Mouse (Mus musculus): ENCODE measurements around the gene Adamts15. TPM values are rescaled to one million over a fixed set of nuclear protein-coding genes. Genes with fewer than 3 reads are reported as not detected.

The Adamts15 gene
- total and polyA plus RNA-seq, 3 experiments = 0.22 TPM; not detected in 2

- no peaks in the 10 kb centered on the region for H3K4me1 ChIP-seq (ENCODE audit: insufficient read depth, low read depth, low read length)
- no peak overlapping the region for H3K4me3 ChIP-seq (ENCODE audit: low read depth, low read length)
- H3K27me3 ChIP-seq (ENCODE audit: insufficient read depth, low read length) = peaks cover 2% of the 10 kb centered on the region; the same call in 1 of the 2 replicates
- H3K9me3 ChIP-seq (replicated peaks) = no peaks in the 10 kb centered on the region
- DNase-seq (ENCODE audit: low spot score) = no peak
- TF ChIP-seq GATA1 (IDR thresholded peaks at IDR 0.05; ENCODE audit: borderline replicate concordance, low read length) (no peak), CTCF (IDR thresholded peaks at IDR 0.05; ENCODE audit: low read depth, low read length) (peak; percentile 32; the same call in 1 of the 2 replicates), TAL1 (conservative IDR thresholded peaks at IDR 0.05; ENCODE audit: low read depth, low read length) (no peak)
- ATAC-seq (ENCODE audit: extremely low read depth, insufficient number of reproducible peaks, low FRiP score, poor library complexity, severe bottlenecking) = no peak; the same call in 1 of the 2 replicates
- H3K36me3 ChIP-seq (replicated peaks) = no peaks in the 10 kb centered on the region
Measured at GRCm38 (mm10) chr9:30936674-30937438, 14.6 kb upstream of the Adamts15 start.

GRCm38 (mm10) chr9:30934827-30935226, 12.6 kb upstream of the Adamts15 start:
- H3K36me3 ChIP-seq (replicated peaks) = no peaks in the 10 kb centered on the region
- DNase-seq (ENCODE audit: low spot score) = no peak
- no peaks in the 10 kb centered on the region for H3K4me1 ChIP-seq (ENCODE audit: insufficient read depth, low read depth, low read length)
- ATAC-seq (ENCODE audit: extremely low read depth, insufficient number of reproducible peaks, low FRiP score, poor library complexity, severe bottlenecking) = no peak
- no peaks in the 10 kb centered on the region for H3K9me3 ChIP-seq (replicated peaks)
- H3K4me3 ChIP-seq (ENCODE audit: low read depth, low read length) = no peak overlapping the region
- peaks cover 2% of the 10 kb centered on the region; the same call in 1 of the 2 replicates for H3K27me3 ChIP-seq (ENCODE audit: insufficient read depth, low read length)
- TF ChIP-seq TAL1 (conservative IDR thresholded peaks at IDR 0.05; ENCODE audit: low read depth, low read length) = no peak
- TF ChIP-seq CTCF (IDR thresholded peaks at IDR 0.05; ENCODE audit: low read depth, low read length) = no peak
- no peak for TF ChIP-seq POLR2AphosphoS5 (IDR thresholded peaks at IDR 0.05; ENCODE audit: insufficient replicate concordance, low read depth, low read length)
- TF ChIP-seq GATA1 (IDR thresholded peaks at IDR 0.05; ENCODE audit: borderline replicate concordance, low read length) = no peak
- no peak for TF ChIP-seq GATA2 (IDR thresholded peaks at IDR 0.05; ENCODE audit: borderline replicate concordance, low read depth, low read length)

- no peaks in the 10 kb centered on the region for H3K4me1 ChIP-seq (ENCODE audit: insufficient read depth, low read depth, low read length)
- H3K4me3 ChIP-seq (ENCODE audit: low read depth, low read length) = no peak overlapping the region
- no peaks in the 10 kb centered on the region for H3K9me3 ChIP-seq (replicated peaks)
- DNase-seq (ENCODE audit: low spot score) (no peak), ATAC-seq (ENCODE audit: extremely low read depth, insufficient number of reproducible peaks, low FRiP score, poor library complexity, severe bottlenecking) (no peak)
- TF ChIP-seq TAL1 (conservative IDR thresholded peaks at IDR 0.05; ENCODE audit: low read depth, low read length) (no peak), POLR2AphosphoS5 (IDR thresholded peaks at IDR 0.05; ENCODE audit: insufficient replicate concordance, low read depth, low read length) (no peak), GATA2 (IDR thresholded peaks at IDR 0.05; ENCODE audit: borderline replicate concordance, low read depth, low read length) (no peak), GATA1 (IDR thresholded peaks at IDR 0.05; ENCODE audit: borderline replicate concordance, low read length) (no peak), CTCF (IDR thresholded peaks at IDR 0.05; ENCODE audit: low read depth, low read length) (no peak)
- no peaks in the 10 kb centered on the region for H3K36me3 ChIP-seq (replicated peaks)
- no peaks in the 10 kb centered on the region; the same call in 1 of the 2 replicates for H3K27me3 ChIP-seq (ENCODE audit: insufficient read depth, low read length)
Measured at GRCm38 (mm10) chr9:30932346-30932745, 10.1 kb upstream of the Adamts15 start.

- Histone ChIP-seq H3K4me1 (ENCODE audit: insufficient read depth, low read depth, low read length) (no peaks in the 10 kb centered on the region), H3K36me3 (replicated peaks) (no peaks in the 10 kb centered on the region), H3K4me3 (ENCODE audit: low read depth, low read length) (no peak overlapping the region), H3K9me3 (replicated peaks) (no peaks in the 10 kb centered on the region), H3K27me3 (ENCODE audit: insufficient read depth, low read length) (no peaks in the 10 kb centered on the region; the same call in 1 of the 2 replicates)
- no peak for ATAC-seq (ENCODE audit: extremely low read depth, insufficient number of reproducible peaks, low FRiP score, poor library complexity, severe bottlenecking)
- no peak for DNase-seq (ENCODE audit: low spot score)
- no peak for TF ChIP-seq TAL1 (conservative IDR thresholded peaks at IDR 0.05; ENCODE audit: low read depth, low read length)
- no peak for TF ChIP-seq GATA1 (IDR thresholded peaks at IDR 0.05; ENCODE audit: borderline replicate concordance, low read length)
- TF ChIP-seq GATA2 (IDR thresholded peaks at IDR 0.05; ENCODE audit: borderline replicate concordance, low read depth, low read length) = no peak
- TF ChIP-seq CTCF (IDR thresholded peaks at IDR 0.05; ENCODE audit: low read depth, low read length) = no peak
- TF ChIP-seq POLR2AphosphoS5 (IDR thresholded peaks at IDR 0.05; ENCODE audit: insufficient replicate concordance, low read depth, low read length) = no peak
Measured at GRCm38 (mm10) chr9:30928759-30929158, 6.5 kb upstream of the Adamts15 start.

GRCm38 (mm10) chr9:30921261-30922103, 770 bp downstream of the Adamts15 start:
- Histone ChIP-seq H3K4me1 (ENCODE audit: insufficient read depth, low read depth, low read length) (no peaks in the 10 kb centered on the region), H3K36me3 (replicated peaks) (no peaks in the 10 kb centered on the region), H3K27me3 (ENCODE audit: insufficient read depth, low read length) (no peaks in the 10 kb centered on the region; the same call in 1 of the 2 replicates), H3K9me3 (replicated peaks) (no peaks in the 10 kb centered on the region), H3K4me3 (ENCODE audit: low read depth, low read length) (no peak overlapping the region)
- TF ChIP-seq GATA2 (IDR thresholded peaks at IDR 0.05; ENCODE audit: borderline replicate concordance, low read depth, low read length) (no peak), GATA1 (IDR thresholded peaks at IDR 0.05; ENCODE audit: borderline replicate concordance, low read length) (no peak), POLR2AphosphoS5 (IDR thresholded peaks at IDR 0.05; ENCODE audit: insufficient replicate concordance, low read depth, low read length) (no peak), CTCF (IDR thresholded peaks at IDR 0.05; ENCODE audit: low read depth, low read length) (no peak), TAL1 (conservative IDR thresholded peaks at IDR 0.05; ENCODE audit: low read depth, low read length) (no peak)
- ATAC-seq (ENCODE audit: extremely low read depth, insufficient number of reproducible peaks, low FRiP score, poor library complexity, severe bottlenecking) = no peak
- DNase-seq (ENCODE audit: low spot score) = no peak

- TF ChIP-seq CTCF (IDR thresholded peaks at IDR 0.05; ENCODE audit: low read depth, low read length) = 0 out of 2 replicates have a peak, but pooled peaks have one; percentile 13
- TF ChIP-seq GATA2 (IDR thresholded peaks at IDR 0.05; ENCODE audit: borderline replicate concordance, low read depth, low read length) = no peak
- no peak for ATAC-seq (ENCODE audit: extremely low read depth, insufficient number of reproducible peaks, low FRiP score, poor library complexity, severe bottlenecking)
- no peaks in the 10 kb centered on the region for H3K36me3 ChIP-seq (replicated peaks)
- no peak overlapping the region for H3K4me3 ChIP-seq (ENCODE audit: low read depth, low read length)
- no peak for DNase-seq (ENCODE audit: low spot score)
- H3K9me3 ChIP-seq (replicated peaks) = no peaks in the 10 kb centered on the region
- H3K27me3 ChIP-seq (ENCODE audit: insufficient read depth, low read length) = no peaks in the 10 kb centered on the region; the same call in 1 of the 2 replicates
- no peaks in the 10 kb centered on the region for H3K4me1 ChIP-seq (ENCODE audit: insufficient read depth, low read depth, low read length)
Measured at GRCm38 (mm10) chr9:30920736-30921135, 1.5 kb downstream of the Adamts15 start.
